Mouse (Mus musculus) stomach, postnatal 0 days (tissue): ENCODE data around the gene Olfr576.

ENCODE experiments used
- CTCF ChIP-seq: IDR thresholded peaks from 2 replicates; pipeline ENCODE4 v1.5.1; 2016; ENCODE audit warnings: antibody characterized with exemption, low read depth, mild to moderate bottlenecking, moderate library complexity
- EP300 ChIP-seq: optimal IDR thresholded peaks from 2 replicates; pipeline ENCODE3; 2016; ENCODE audit warnings: antibody characterized with exemption

DNA sequence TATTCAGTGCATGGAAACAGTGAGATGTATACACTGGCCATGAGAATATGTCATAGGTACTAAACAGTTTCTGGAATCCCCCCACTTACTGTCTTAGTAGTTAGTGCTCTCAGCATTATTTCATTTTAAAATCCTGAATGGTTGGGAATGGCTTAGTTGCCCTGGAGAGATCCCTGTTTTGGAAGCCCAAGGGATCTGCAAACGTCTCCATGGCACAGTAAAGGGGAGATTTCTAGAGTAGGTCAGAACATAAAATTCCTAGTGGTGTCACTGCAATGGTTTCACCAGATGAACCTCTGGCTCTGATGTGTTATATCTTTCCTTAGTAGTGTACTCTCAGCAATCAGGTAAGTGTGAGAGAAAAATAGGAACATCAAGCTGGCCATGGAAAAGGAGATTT lies 38.4 kb upstream of the Olfr576 start, which contains the start of gene Olfr572:
- TF ChIP-seq EP300 = no peak
- TF ChIP-seq CTCF = no peak
